Mouse (Mus musculus) G1E (cell line): ENCODE results near the gene Kiss1. TPM values are rescaled to one million over a fixed set of nuclear protein-coding genes. Genes with fewer than 3 reads are reported as not detected.

Experiments
- ATAC-seq: 2 replicates; pipeline ENCODE4 v1.8.0; 2016; ENCODE audit warnings: mild to moderate bottlenecking; ENCODE audit not compliant: insufficient number of reproducible peaks, poor library complexity, low FRiP score, severe bottlenecking; ENCODE audit errors: extremely low read depth
- DNase-seq: peaks from one replicate; pipeline ENCODE4 v3.0.0; 2012; ENCODE audit warnings: low spot score
- H3K27me3 ChIP-seq: 2 replicates; pipeline ENCODE4 v1.6.1; 2012; ENCODE audit warnings: mild to moderate bottlenecking, low read length, inconsistent platforms; ENCODE audit not compliant: insufficient read depth
- H3K36me3 ChIP-seq: replicated peaks from 2 replicates; pipeline ENCODE3; 2012; ENCODE audit warnings: mild to moderate bottlenecking, inconsistent platforms
- H3K4me1 ChIP-seq: 2 replicates; pipeline ENCODE4 v1.6.1; 2012; ENCODE audit warnings: low read depth, low read length, inconsistent platforms, mixed read lengths; ENCODE audit not compliant: insufficient read depth
- H3K4me3 ChIP-seq: 2 replicates; pipeline ENCODE4 v1.5.1; 2012; ENCODE audit warnings: low read depth, mild to moderate bottlenecking, inconsistent platforms, low read length, moderate library complexity, mixed read lengths
- H3K9me3 ChIP-seq: replicated peaks from 2 replicates; pipeline ENCODE4 v1.6.1; 2012; ENCODE audit warnings: inconsistent platforms
- CTCF ChIP-seq: IDR thresholded peaks from 2 replicates; pipeline ENCODE4 v1.5.1; 2012; ENCODE audit warnings: low read depth, low read length, inconsistent platforms, mixed read lengths
- GATA1 ChIP-seq: IDR thresholded peaks from 2 replicates; pipeline ENCODE4 v1.6.1; 2012; ENCODE audit warnings: borderline replicate concordance, low read length, inconsistent platforms, mixed read lengths
- GATA2 ChIP-seq: IDR thresholded peaks from 2 replicates; pipeline ENCODE4 v1.6.1; 2012; ENCODE audit warnings: low read depth, low read length, inconsistent platforms, borderline replicate concordance
- POLR2AphosphoS5 ChIP-seq: IDR thresholded peaks from 2 replicates; pipeline ENCODE4 v1.6.1; 2012; ENCODE audit warnings: low read depth, low read length, inconsistent platforms; ENCODE audit not compliant: insufficient replicate concordance
- TAL1 ChIP-seq: conservative IDR thresholded peaks from 2 replicates; pipeline ENCODE4 v1.6.1; 2012; ENCODE audit warnings: low read depth, low read length, inconsistent platforms, mixed read lengths
- polyA plus RNA-seq: library from polyadenylated mRNA; stranded (reverse); fragments of >175 nt; gene quantifications from 2 replicates; pipeline ENCODE4 v1.2.3, GENCODE M21; 2012
- total RNA-seq, 2 experiments: library from RNA; stranded (forward) in 1 of 2; stranded (reverse) in 1 of 2; fragments of 200-1000 nt in 1 of 2; fragments of >200 nt in 1 of 2; fragmentation: Nextera tagmentation in 1 of 2; gene quantifications; 2 replicates each; pipeline ENCODE4 v1.2.3; 2014 to 2017

The Kiss1 gene
- total and polyA plus RNA-seq, 3 experiments, result not detected

DNA sequence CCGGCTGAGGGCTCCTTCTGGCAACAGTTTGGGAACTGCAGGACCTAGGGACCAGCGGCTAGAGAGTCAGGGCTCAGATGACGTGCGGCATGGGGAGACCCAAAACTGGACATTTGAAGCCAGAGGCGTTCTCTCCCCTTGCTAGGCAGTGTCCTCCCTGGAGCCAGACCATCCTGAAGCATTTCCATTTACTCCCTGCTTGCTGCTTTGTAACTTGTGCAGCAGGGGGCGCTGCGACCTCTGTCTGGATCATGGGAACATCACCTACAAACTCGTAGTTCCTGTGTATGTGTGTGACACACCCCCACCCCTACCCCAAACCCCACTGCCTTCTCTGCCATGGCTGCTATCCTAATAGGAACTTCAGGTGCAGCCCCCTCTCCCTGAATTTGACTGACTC lies 7.3 kb upstream of the Kiss1 start:
- H3K4me3 ChIP-seq, result no peak overlapping the region
- no peaks in the 10 kb centered on the region for H3K4me1 ChIP-seq
- peaks cover 4% of the 10 kb centered on the region; the same call in 1 of the 2 replicates for H3K9me3 ChIP-seq
- TF ChIP-seq POLR2AphosphoS5, result no peak
- TF ChIP-seq CTCF, result peak; percentile 67
- ATAC-seq, result no peak
- H3K27me3 ChIP-seq, result no peaks in the 10 kb centered on the region; the same call in 1 of the 2 replicates
- no peaks in the 10 kb centered on the region for H3K36me3 ChIP-seq
- no peak for DNase-seq

DNA sequence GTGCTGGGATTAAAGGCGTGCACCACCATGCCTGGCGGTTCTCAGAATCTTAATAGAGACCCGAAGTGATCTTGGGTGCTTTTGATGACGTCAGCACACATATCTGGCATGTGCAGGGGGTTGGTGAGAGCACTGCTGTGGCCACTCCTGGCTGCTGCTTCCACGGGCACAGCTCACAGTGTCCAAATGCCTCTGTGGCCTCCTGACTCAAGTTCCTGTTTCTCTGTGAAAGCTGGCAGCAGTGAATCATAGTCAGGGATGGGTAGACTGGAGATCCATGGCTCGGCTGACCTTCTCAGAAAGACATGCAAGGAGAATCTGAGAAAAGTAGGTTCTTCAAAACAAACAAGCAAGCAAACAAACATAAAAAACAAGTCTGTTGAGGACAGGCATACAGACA lies 5.9 kb upstream of the Kiss1 start:
- ATAC-seq (no peak), DNase-seq (no peak)
- Histone ChIP-seq H3K9me3 (peaks cover 4% of the 10 kb centered on the region; the same call in 1 of the 2 replicates), H3K27me3 (no peaks in the 10 kb centered on the region; the same call in 1 of the 2 replicates), H3K4me1 (no peaks in the 10 kb centered on the region), H3K36me3 (no peaks in the 10 kb centered on the region), H3K4me3 (no peak overlapping the region)
- no peak for TF ChIP-seq GATA1
- no peak for TF ChIP-seq TAL1
- TF ChIP-seq GATA2, result no peak

DNA sequence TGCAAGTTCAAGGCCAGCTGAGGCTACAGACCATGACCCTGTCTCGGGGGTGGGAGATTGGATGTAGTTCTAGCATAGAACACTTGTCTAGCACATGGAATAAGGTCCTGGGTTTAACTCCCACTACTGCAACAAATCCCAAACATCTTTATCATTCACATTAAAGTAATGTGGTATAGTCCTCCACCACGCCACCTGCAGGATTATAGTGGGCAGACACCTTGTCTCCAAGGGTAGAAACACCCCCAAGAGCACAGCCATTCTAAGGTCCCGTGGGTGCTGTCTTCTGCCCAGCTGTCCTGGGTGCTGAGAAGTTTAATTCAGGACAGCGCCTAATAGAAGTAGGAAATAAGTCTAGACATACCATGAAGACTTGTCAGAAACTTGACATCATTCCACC lies 5.1 kb upstream of the Kiss1 start:
- ATAC-seq (no peak), DNase-seq (no peak)
- Histone ChIP-seq H3K27me3 (no peaks in the 10 kb centered on the region; the same call in 1 of the 2 replicates), H3K4me3 (no peak overlapping the region), H3K36me3 (no peaks in the 10 kb centered on the region), H3K9me3 (peaks cover 4% of the 10 kb centered on the region; the same call in 1 of the 2 replicates), H3K4me1 (no peaks in the 10 kb centered on the region)
- TF ChIP-seq TAL1 (no peak), POLR2AphosphoS5 (no peak), GATA1 (no peak), GATA2 (no peak)

DNA sequence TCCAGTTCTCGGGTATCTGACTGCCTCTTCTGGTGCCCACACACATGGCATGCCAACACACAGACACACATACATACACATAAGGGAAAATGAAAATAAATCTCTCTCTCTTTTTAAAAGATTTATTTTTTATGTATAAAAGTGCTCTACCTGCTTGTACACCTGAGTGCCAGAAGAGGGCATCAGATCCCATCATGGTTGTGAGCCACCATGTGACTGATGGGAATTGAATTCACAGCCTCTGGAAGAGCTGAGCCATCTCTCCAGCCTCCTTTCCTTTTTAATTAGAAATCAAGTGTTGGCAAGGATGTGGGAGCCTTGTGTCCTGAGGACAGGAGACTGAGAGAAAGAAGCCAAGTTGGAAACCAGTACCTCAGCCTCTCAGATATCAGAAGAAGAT lies 4.5 kb upstream of the Kiss1 start:
- no peaks in the 10 kb centered on the region; the same call in 1 of the 2 replicates for H3K27me3 ChIP-seq
- no peaks in the 10 kb centered on the region for H3K36me3 ChIP-seq
- no peaks in the 10 kb centered on the region for H3K4me1 ChIP-seq
- no peak for ATAC-seq
- TF ChIP-seq GATA1, result no peak
- no peak for TF ChIP-seq TAL1
- no peak for TF ChIP-seq CTCF
- TF ChIP-seq POLR2AphosphoS5, result no peak
- no peak for TF ChIP-seq GATA2
- peaks cover 4% of the 10 kb centered on the region; the same call in 1 of the 2 replicates for H3K9me3 ChIP-seq
- H3K4me3 ChIP-seq, result no peak overlapping the region
- no peak for DNase-seq

DNA sequence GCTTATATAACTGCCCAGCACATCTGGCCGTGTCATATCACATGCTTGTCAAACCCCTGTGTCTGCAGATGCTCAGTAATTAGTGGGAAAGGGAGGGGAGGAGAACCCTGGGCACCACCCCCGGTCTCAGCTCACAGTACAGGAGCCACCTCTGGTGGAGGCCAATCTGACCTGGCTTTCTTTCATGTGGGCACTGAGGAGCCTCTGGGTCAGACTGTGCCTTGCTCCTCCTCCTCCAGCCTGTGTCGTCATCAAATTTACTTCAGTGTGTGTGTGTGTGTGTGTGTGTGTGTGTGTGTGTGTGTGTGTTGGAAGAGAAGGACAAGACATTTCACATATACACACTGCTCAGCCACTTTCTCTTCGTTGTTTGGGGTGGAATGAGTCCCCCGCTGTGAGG lies 1.7 kb downstream of the Kiss1 start:
- Histone ChIP-seq H3K4me3 (no peak overlapping the region), H3K36me3 (no peaks in the 10 kb centered on the region), H3K9me3 (peaks cover 4% of the 10 kb centered on the region; the same call in 1 of the 2 replicates), H3K27me3 (no peaks in the 10 kb centered on the region), H3K4me1 (no peaks in the 10 kb centered on the region)
- DNase-seq, result no peak
- no peak for TF ChIP-seq GATA2
- no peak for TF ChIP-seq GATA1
- no peak for TF ChIP-seq POLR2AphosphoS5
- TF ChIP-seq CTCF, result no peak
- no peak for TF ChIP-seq TAL1
- ATAC-seq, result no peak

GRCm38 (mm10) chr1:133325951-133326350 lies 4.3 kb downstream of the Kiss1 start:
- no peaks in the 10 kb centered on the region for H3K4me1 ChIP-seq

GRCm38 (mm10) chr1:133327094-133327493 lies 5.4 kb downstream of the Kiss1 start:
- Histone ChIP-seq H3K4me3 (no peak overlapping the region), H3K4me1 (no peaks in the 10 kb centered on the region), H3K36me3 (no peaks in the 10 kb centered on the region), H3K9me3 (no peaks in the 10 kb centered on the region), H3K27me3 (peaks cover 7% of the 10 kb centered on the region; the same call in 1 of the 2 replicates)
- TF ChIP-seq GATA2 (no peak), GATA1 (no peak), POLR2AphosphoS5 (no peak), TAL1 (no peak), CTCF (no peak)
- DNase-seq, result no peak
- ATAC-seq, result no peak

More at GRCm38 (mm10) chr1:133325951-133326350, 4.3 kb downstream of the Kiss1 start:
- Histone ChIP-seq H3K27me3 (peaks cover 7% of the 10 kb centered on the region; the same call in 1 of the 2 replicates), H3K36me3 (no peaks in the 10 kb centered on the region), H3K4me3 (no peak overlapping the region), H3K9me3 (no peaks in the 10 kb centered on the region)
- TF ChIP-seq CTCF, result no peak
- no peak for TF ChIP-seq POLR2AphosphoS5
- no peak for TF ChIP-seq GATA2
- TF ChIP-seq GATA1, result no peak
- no peak for TF ChIP-seq TAL1
- ATAC-seq, result no peak
- DNase-seq, result no peak
